Mouse (Mus musculus) urinary bladder, postnatal 36 days (tissue): ENCODE results near the gene Ccl9.

Source experiments
- DNase-seq, 2 experiments: peaks; one replicate each; pipeline ENCODE4 v3.0.0; 2022; ENCODE audit warnings: low spot score in 2 of 2, mixed read lengths in 1 of 2

Ccl9 gene

DNA sequence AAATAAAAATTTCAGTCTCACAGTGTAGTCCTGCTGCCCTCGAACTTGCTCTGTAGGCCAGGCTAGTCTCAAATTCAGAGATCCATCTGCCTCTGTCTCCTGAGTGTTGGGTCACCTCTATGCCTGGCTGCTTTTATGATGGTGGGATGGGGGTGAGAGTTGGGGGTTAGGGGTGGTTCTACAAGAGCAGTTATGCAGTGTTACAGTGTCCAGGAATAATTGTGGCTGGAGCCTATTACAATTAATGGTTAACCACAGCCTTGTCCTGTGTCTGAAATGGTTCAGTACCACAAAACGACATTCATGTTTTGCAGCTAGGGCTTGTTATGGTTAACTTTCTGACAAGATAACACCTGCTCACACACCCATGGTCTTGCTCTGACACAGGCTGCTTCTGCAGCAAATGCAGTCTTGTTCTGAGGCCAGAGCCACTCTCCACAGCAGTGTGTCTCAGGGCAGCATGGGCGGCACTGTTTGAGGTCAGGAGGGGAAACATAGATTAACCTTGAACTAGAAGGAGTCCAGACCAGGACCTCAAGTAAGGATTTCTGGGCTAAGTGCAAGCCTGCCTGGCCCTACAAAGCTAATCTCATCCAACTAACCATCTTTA, 39.6 kb downstream of the Ccl9 start:
- DNase-seq = no peak

DNA sequence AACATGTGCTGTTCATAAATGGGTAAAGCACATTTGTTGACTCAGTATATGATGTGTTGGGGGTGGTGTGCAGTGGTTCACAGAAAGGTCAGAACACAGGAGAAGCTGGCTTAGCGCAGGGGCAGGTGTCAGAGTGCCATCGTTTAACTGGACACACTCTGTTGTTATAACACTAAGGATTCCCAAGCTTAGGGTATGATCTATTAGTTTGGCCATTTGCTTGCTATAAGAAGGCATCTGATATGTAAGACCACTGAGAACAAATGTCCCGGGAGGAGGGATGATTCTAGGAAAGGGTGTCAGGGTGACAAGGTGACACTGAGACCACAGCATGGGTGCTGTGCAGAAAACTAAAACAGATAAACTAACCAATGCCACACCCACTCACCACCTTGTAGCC, 41.6 kb downstream of the Ccl9 start:
- DNase-seq = no peak

DNA sequence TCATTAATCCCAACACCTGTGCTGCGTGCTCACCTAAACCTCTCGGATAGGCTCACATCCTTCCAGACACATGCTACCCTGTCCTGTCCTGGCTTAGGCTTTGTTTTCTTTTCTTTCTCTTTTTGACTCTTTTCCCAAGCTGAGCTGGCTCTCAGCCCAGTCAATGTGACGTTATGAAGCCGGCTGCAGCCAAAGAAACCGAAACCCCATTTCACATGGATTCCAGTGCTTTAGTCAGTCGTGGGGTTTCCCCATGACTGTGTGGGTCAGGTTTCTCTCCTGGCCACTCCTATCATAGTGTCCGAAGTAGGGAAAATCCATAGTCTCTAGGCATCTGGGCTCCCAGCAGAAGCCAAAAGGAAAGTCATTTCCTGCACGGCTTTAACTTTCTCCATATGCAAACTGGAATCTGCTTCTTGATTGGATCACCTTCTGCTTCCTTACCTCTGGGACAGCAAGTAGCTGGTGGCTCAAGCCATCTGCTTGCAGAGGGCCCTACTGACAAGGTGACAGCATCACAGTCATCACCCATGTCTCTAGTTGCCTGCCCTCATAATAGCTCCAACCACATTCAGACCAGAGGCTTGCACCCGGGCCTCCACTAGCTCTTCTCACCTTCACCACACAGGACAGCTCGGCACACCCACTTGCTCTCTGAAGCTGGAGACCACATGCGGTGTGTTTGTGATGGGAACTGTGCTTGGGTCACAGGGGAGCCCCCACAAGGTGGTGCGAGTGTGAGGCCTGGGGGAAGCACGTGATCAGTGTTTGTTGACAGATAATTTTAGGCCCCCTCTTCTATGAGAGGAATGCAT, 43.6 kb downstream of the Ccl9 start:
- peak; percentile 33 to 78 for DNase-seq

DNA sequence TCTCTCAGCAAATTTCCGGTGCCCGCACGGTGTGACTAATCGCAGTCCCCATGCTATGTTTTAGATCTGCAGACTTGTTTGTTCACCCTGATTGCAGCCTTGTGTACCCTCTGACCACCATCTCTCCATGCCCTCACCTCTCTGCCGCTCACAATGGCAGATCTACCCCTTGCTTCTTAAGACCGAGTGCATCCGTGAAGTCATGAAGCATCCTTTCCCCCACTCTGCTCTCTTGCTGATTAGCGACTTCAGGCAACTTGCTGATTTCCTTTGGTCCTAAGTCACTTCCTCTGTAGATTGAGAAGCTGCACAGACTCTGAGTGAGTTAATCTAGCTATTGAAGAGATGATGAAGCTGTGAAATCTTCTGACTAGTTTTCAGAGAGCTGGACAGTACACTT, 44.3 kb downstream of the Ccl9 start:
- DNase-seq = no peak

DNA sequence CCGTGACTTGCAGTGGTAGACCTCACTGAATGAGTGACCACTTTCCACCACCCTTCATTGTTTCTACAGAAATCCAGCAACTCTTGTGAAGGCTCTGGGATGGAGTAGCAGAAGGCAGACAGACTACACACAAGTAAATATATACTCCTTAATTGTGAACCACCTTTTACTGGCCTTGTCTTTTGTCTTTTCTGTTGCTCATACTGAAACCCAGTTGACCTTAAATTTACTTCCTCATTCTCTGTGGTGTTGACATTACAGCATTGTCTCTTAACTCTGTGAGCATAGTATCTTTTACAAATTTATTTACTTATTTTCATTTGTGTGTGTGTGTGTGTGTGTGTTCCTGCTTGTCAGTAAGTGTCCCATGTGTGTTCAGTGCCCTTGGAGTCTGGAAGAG, 45.2 kb downstream of the Ccl9 start:
- no peak for DNase-seq

DNA sequence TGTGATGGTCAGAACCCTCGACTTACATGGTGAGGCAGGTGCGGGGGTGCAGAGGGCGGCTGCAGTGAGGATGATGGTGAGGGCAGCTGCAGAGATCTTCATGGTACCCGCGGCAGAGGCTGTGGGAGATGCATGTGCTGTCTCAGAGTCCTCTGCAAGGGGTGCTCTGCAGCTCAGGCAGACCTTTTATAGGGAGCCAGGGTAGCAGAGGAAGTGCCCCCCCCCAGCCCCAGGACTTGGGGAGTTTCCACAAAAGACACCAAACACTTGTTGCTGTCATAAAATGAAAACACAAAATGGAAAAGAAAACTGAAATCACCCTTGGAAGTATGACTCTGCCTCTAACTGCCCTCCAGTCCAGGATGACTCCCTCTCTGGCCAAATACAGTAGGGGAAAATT, 48.1 kb downstream of the Ccl9 start, which contains the start of gene Ccl5:
Gene Ccl5 (minus strand): TSS at position 159 of the 400 bp plus-strand sequence.
- DNase-seq = no peak

DNA sequence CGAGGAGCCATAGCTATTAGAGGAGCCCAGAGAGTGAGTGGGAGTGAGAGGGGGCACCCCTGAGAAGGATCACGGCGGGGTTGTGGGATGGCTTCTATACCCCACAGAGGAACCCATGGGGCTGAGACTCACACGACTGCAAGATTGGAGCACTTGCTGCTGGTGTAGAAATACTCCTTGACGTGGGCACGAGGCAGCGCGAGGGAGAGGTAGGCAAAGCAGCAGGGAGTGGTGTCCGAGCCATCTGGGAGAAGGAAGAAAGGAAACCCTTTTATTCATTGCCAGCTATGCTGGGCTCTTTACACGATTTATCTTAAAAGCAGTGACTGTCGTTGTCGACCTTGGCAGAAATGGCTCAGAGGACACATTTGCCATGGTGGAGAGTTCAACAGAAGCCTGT, 49.4 kb downstream of the Ccl9 start:
- no peak for DNase-seq
